Mouse (Mus musculus) frontal cortex, adult 2 months (tissue): ENCODE measurements around the gene Ermn. TPM values are rescaled to one million over a fixed set of nuclear protein-coding genes. Genes with fewer than 3 reads are reported as not detected.

Experiments used
- DNase-seq, 2 experiments: peaks; one replicate each; pipeline ENCODE4 v3.0.0; 2022; ENCODE audit warnings: low spot score in 1 of 2; ENCODE audit errors: extremely low spot score in 1 of 2
- polyA plus RNA-seq: library from polyadenylated mRNA; depleted of rRNA; stranded (reverse); fragments of >200 nt; gene quantifications from 2 replicates; pipeline ENCODE4 v1.2.3, GENCODE M21; 2012; rRNA removed

Ermn gene
- polyA plus RNA-seq, result 19.5 and 20.5 TPM in 2 replicates

- peak; percentile 7 to 29 for DNase-seq
Observed at GRCm38 (mm10) chr2:58052821-58053581, at the start of gene Ermn. TSS of gene Ermn (minus strand) at chr2:58052864.

GRCm38 (mm10) chr2:58094818-58095217 lies 42.2 kb upstream of the Ermn start:
- no peak for DNase-seq

- DNase-seq, result no peak
Observed at GRCm38 (mm10) chr2:58086420-58086819, 33.8 kb upstream of the Ermn start.

- DNase-seq, result peak in 1 of 2 experiments; percentile 33
Observed at GRCm38 (mm10) chr2:58079849-58080248, 27.2 kb upstream of the Ermn start.

GRCm38 (mm10) chr2:58055383-58055782 lies 2.7 kb upstream of the Ermn start:
- DNase-seq, result peak; percentile 30 to 88

- DNase-seq, result peak; percentile 53 to 67
Observed at GRCm38 (mm10) chr2:58041867-58042266, 10.8 kb downstream of the Ermn start.

GRCm38 (mm10) chr2:58036926-58037325 lies 15.7 kb downstream of the Ermn start:
- DNase-seq, result no peak

- no peak for DNase-seq
Observed at GRCm38 (mm10) chr2:58035635-58036034, 17.0 kb downstream of the Ermn start.

- DNase-seq, result no peak
Observed at GRCm38 (mm10) chr2:58031431-58031830, 21.2 kb downstream of the Ermn start.

GRCm38 (mm10) chr2:58029404-58029803 lies 23.3 kb downstream of the Ermn start:
- DNase-seq, result peak in 1 of 2 experiments; percentile 66

GRCm38 (mm10) chr2:58026740-58027139 lies 25.9 kb downstream of the Ermn start:
- DNase-seq, result no peak

- DNase-seq, result no peak
Observed at GRCm38 (mm10) chr2:58023556-58023955, 29.1 kb downstream of the Ermn start.

- DNase-seq, result no peak
Observed at GRCm38 (mm10) chr2:58007081-58007480, 45.6 kb downstream of the Ermn start.

GRCm38 (mm10) chr2:58001497-58001896 lies 51.2 kb downstream of the Ermn start:
- no peak for DNase-seq

GRCm38 (mm10) chr2:57997752-57998430 lies 54.8 kb downstream of the Ermn start, which contains the start of gene Galnt5:
TSS of gene Galnt5 (plus strand) at chr2:57997884.
- DNase-seq, result no peak

Other genes starting within 250 kb of the Ermn start
- 0.02 TPM in 1 of 2 replicates, not detected in the other for gene Galnt5, start 55.0 kb downstream of the Ermn start, polyA plus RNA-seq
- 0.29 and 0.50 TPM in 2 replicates for gene Cytip, start 142.7 kb upstream of the Ermn start, polyA plus RNA-seq